Mouse (Mus musculus) myocyte (in vitro differentiated cells): Measurements from ENCODE around the gene Fam20c. TPM values are rescaled to one million over a fixed set of nuclear protein-coding genes. Genes with fewer than 3 reads are reported as not detected.

Experiments
- H3K27me3 ChIP-seq: one replicate; pipeline ENCODE4 v1.6.1; 2011; ENCODE audit not compliant: control insufficient read depth, insufficient read depth, insufficient read length
- H3K36me3 ChIP-seq: one replicate; pipeline ENCODE4 v1.6.1; 2011; ENCODE audit not compliant: control insufficient read depth, insufficient read depth
- H3K4me2 ChIP-seq: one replicate; pipeline ENCODE4 v1.6.1; 2011; ENCODE audit warnings: low read depth, control low read depth
- H3K4me3 ChIP-seq: one replicate; pipeline ENCODE4 v1.5.1; 2011; ENCODE audit warnings: mild to moderate bottlenecking, control low read depth, moderate library complexity
- H3K79me2 ChIP-seq: one replicate; pipeline ENCODE4 v1.6.1; 2011; ENCODE audit not compliant: control insufficient read depth, insufficient read depth
- H3ac ChIP-seq: one replicate; pipeline ENCODE4 v1.6.1; 2011; ENCODE audit not compliant: control insufficient read depth, insufficient read length
- CEBPB ChIP-seq: IDR thresholded peaks from 2 replicates; pipeline ENCODE4 v1.6.1; 2011; ENCODE audit warnings: mild to moderate bottlenecking, moderate library complexity; ENCODE audit not compliant: poor library complexity, insufficient read depth, severe bottlenecking
- E2F4 ChIP-seq: IDR thresholded peaks from one replicate; pipeline ENCODE4 v1.6.1; 2011; ENCODE audit warnings: mild to moderate bottlenecking, control low read depth, moderate library complexity; ENCODE audit not compliant: insufficient read depth
- MAX ChIP-seq: IDR thresholded peaks from one replicate; pipeline ENCODE4 v1.6.1; 2011; ENCODE audit warnings: low read depth, mild to moderate bottlenecking, control low read depth
- MYOD1 ChIP-seq, 3 experiments: IDR thresholded peaks; one replicate each; pipeline ENCODE4 v1.6.1; 2011; ENCODE audit warnings: control low read depth in 2 of 3, low read depth in 2 of 3, mild to moderate bottlenecking in 2 of 3, moderate library complexity in 1 of 3; ENCODE audit not compliant: insufficient read length in 2 of 3, control insufficient read depth in 1 of 3
- MYOG ChIP-seq, 3 experiments: IDR thresholded peaks; one replicate each; pipeline ENCODE4 v1.6.1; 2011; ENCODE audit warnings: control low read depth in 2 of 3, low read depth in 2 of 3, mild to moderate bottlenecking in 2 of 3; ENCODE audit not compliant: insufficient read length in 2 of 3, control insufficient read depth in 1 of 3, insufficient read depth in 1 of 3
- POLR2A ChIP-seq: IDR thresholded peaks from one replicate; pipeline ENCODE4 v1.6.1; 2011; ENCODE audit warnings: low read depth, mild to moderate bottlenecking, control low read depth, moderate library complexity; ENCODE audit not compliant: insufficient read length
- POLR2AphosphoS2 ChIP-seq: IDR thresholded peaks from one replicate; pipeline ENCODE4 v1.6.1; 2011; ENCODE audit warnings: low read depth, control low read depth; ENCODE audit not compliant: insufficient read length
- REST ChIP-seq: IDR thresholded peaks from one replicate; pipeline ENCODE4 v1.6.1; 2011; ENCODE audit warnings: mild to moderate bottlenecking, control low read depth, moderate library complexity; ENCODE audit not compliant: insufficient read depth, insufficient read length
- SRF ChIP-seq: IDR thresholded peaks from one replicate; pipeline ENCODE4 v1.6.1; 2011; ENCODE audit warnings: low read depth; ENCODE audit not compliant: control insufficient read depth, insufficient read length
- TCF12 ChIP-seq: IDR thresholded peaks from one replicate; pipeline ENCODE4 v1.6.1; 2011; ENCODE audit warnings: mild to moderate bottlenecking, control low read depth; ENCODE audit not compliant: poor library complexity, insufficient read depth, severe bottlenecking
- TCF3 ChIP-seq: IDR thresholded peaks from one replicate; pipeline ENCODE4 v1.6.1; 2011; ENCODE audit warnings: low read depth, control low read depth; ENCODE audit not compliant: insufficient read length
- USF1 ChIP-seq: IDR thresholded peaks from one replicate; pipeline ENCODE4 v1.6.1; 2011; ENCODE audit warnings: low read depth, mild to moderate bottlenecking, control low read depth, moderate library complexity
- polyA plus RNA-seq: library from polyadenylated mRNA; unstranded; fragments of >200 nt; fragmentation: generic; extraction: Trizol; gene quantifications from one replicate; pipeline ENCODE4 v1.2.1, GENCODE M21; 2012; ENCODE audit warnings: missing spikeins

Gene Fam20c
- polyA plus RNA-seq, 1 experiment, result 37.5 TPM

- H3K4me2 ChIP-seq, result no peak overlapping the region
- no peaks in the 10 kb centered on the region for H3K79me2 ChIP-seq
- H3K27me3 ChIP-seq, result no peaks in the 10 kb centered on the region
- no peak overlapping the region for H3K4me3 ChIP-seq
- TF ChIP-seq CEBPB (no peak), E2F4 (no peak), MYOD1 (IDR thresholded peaks at IDR 0.05; ENCODE audit: control insufficient read depth in 1 of 3, insufficient read length in 2 of 3, low read depth in 2 of 3) (peak in 2 of 3 experiments; percentile 64 to 76), POLR2A (no peak), POLR2AphosphoS2 (no peak)
- H3K36me3 ChIP-seq, result no peaks in the 10 kb centered on the region
- no peak overlapping the region for H3ac ChIP-seq
Measured at GRCm38 (mm10) chr5:138787648-138788047, 33.3 kb downstream of the Fam20c start.

- H3K4me3 ChIP-seq, result no peak overlapping the region
- no peaks in the 10 kb centered on the region for H3K79me2 ChIP-seq
- no peaks in the 10 kb centered on the region for H3K27me3 ChIP-seq
- TF ChIP-seq SRF, result no peak
- TF ChIP-seq POLR2A, result no peak
- H3K36me3 ChIP-seq, result peaks cover 6% of the 10 kb centered on the region
- H3ac ChIP-seq, result no peak overlapping the region
- no peak overlapping the region for H3K4me2 ChIP-seq
Measured at GRCm38 (mm10) chr5:138788481-138789211, 34.3 kb downstream of the Fam20c start.

- H3ac ChIP-seq, result no peak overlapping the region
- H3K79me2 ChIP-seq, result no peaks in the 10 kb centered on the region
- no peak overlapping the region for H3K4me3 ChIP-seq
- H3K36me3 ChIP-seq, result peaks cover 11% of the 10 kb centered on the region
- H3K4me2 ChIP-seq, result no peak overlapping the region
- TF ChIP-seq MYOG (IDR thresholded peaks at IDR 0.05; ENCODE audit: control insufficient read depth in 1 of 3, insufficient read depth in 1 of 3, insufficient read length in 2 of 3, low read depth in 2 of 3), result no peak
- no peak for TF ChIP-seq MYOD1 (IDR thresholded peaks at IDR 0.05; ENCODE audit: control insufficient read depth in 1 of 3, insufficient read length in 2 of 3, low read depth in 2 of 3)
- no peak for TF ChIP-seq SRF
- no peak for TF ChIP-seq REST
- TF ChIP-seq E2F4, result no peak
- TF ChIP-seq POLR2AphosphoS2, result no peak
- no peak for TF ChIP-seq TCF12
- no peak for TF ChIP-seq MAX
- no peak for TF ChIP-seq TCF3
- no peak for TF ChIP-seq USF1
- TF ChIP-seq POLR2A, result no peak
- TF ChIP-seq CEBPB, result no peak
- H3K27me3 ChIP-seq, result no peaks in the 10 kb centered on the region
Measured at GRCm38 (mm10) chr5:138790954-138791480, 36.7 kb downstream of the Fam20c start.

GRCm38 (mm10) chr5:138801588-138802116 is 47.3 kb downstream of the Fam20c start:
- no peak overlapping the region for H3K4me3 ChIP-seq
- no peaks in the 10 kb centered on the region for H3K27me3 ChIP-seq
- H3K4me2 ChIP-seq, result no peak overlapping the region
- H3ac ChIP-seq, result no peak overlapping the region
- no peak for TF ChIP-seq POLR2AphosphoS2
- no peak for TF ChIP-seq MYOD1 (IDR thresholded peaks at IDR 0.05; ENCODE audit: control insufficient read depth in 1 of 3, insufficient read length in 2 of 3, low read depth in 2 of 3)
- no peak for TF ChIP-seq MAX
- no peak for TF ChIP-seq SRF
- no peak for TF ChIP-seq POLR2A
- TF ChIP-seq CEBPB, result no peak
- TF ChIP-seq TCF12, result no peak
- TF ChIP-seq MYOG (IDR thresholded peaks at IDR 0.05; ENCODE audit: control insufficient read depth in 1 of 3, insufficient read depth in 1 of 3, insufficient read length in 2 of 3, low read depth in 2 of 3), result no peak
- H3K36me3 ChIP-seq, result peaks cover 8% of the 10 kb centered on the region
- H3K79me2 ChIP-seq, result no peaks in the 10 kb centered on the region

- Histone ChIP-seq H3K36me3 (peaks cover 8% of the 10 kb centered on the region), H3ac (no peak overlapping the region), H3K4me3 (no peak overlapping the region), H3K27me3 (no peaks in the 10 kb centered on the region), H3K4me2 (no peak overlapping the region), H3K79me2 (no peaks in the 10 kb centered on the region)
- TF ChIP-seq POLR2AphosphoS2 (no peak), TCF3 (no peak), MAX (no peak), SRF (no peak), CEBPB (no peak), E2F4 (no peak), MYOG (IDR thresholded peaks at IDR 0.05; ENCODE audit: control insufficient read depth in 1 of 3, insufficient read depth in 1 of 3, insufficient read length in 2 of 3, low read depth in 2 of 3) (no peak), USF1 (no peak), POLR2A (no peak), REST (no peak), TCF12 (no peak), MYOD1 (IDR thresholded peaks at IDR 0.05; ENCODE audit: control insufficient read depth in 1 of 3, insufficient read length in 2 of 3, low read depth in 2 of 3) (no peak)
Measured at GRCm38 (mm10) chr5:138804286-138804685, 50.0 kb downstream of the Fam20c start.
